Mouse (Mus musculus): ENCODE data around the gene Cd59a. TPM values are rescaled to one million over a fixed set of nuclear protein-coding genes. Genes with fewer than 3 reads are reported as not detected.

Gene Cd59a
- under 1 TPM; 0.87 to 0.98 TPM for total RNA-seq (2023)

GRCm38 (mm10) chr2:104095741-104096213, at the start of gene Cd59a:
Gene Cd59a (plus strand): TSS chr2:104095801.

GRCm38 (mm10) chr2:104065526-104065925, 30.1 kb upstream of the Cd59a start, which contains the start of gene Gm10912:
Gene Gm10912 (plus strand): TSS chr2:104065826.

GRCm38 (mm10) chr2:104068450-104068849, 27.2 kb upstream of the Cd59a start, which contains the start of gene Gm10799:
Gene Gm10799 (minus strand): TSS chr2:104068550.

GRCm38 (mm10) chr2:104069704-104070185, 25.9 kb upstream of the Cd59a start, which contains the start of gene Cd59b:
Gene Cd59b (plus strand): TSS chr2:104069849.

GRCm38 (mm10) chr2:104122505-104123378, 27.1 kb downstream of the Cd59a start, which contains the start of gene A930018P22Rik:
Gene A930018P22Rik (plus strand): TSS chr2:104122769.

Other genes with a start within 250 kb of the Cd59a start
- gene Lmo2, start 137.8 kb upstream of the Cd59a start, total RNA-seq (2023): 100 to 1,000 TPM; 229 to 261 TPM
- gene Fbxo3, start 68.1 kb upstream of the Cd59a start, total RNA-seq (2023): 10 to 100 TPM; 25.8 to 28.7 TPM
- 1 to 10 TPM in 1 of 2 experiments, not detected in 1; 1.7 TPM for gene 4931422A03Rik, start 67.4 kb upstream of the Cd59a start, total RNA-seq (2023)
- gene Gm10912, start 30.0 kb upstream of the Cd59a start, total RNA-seq (2023): under 1 TPM; 0.89 to 0.96 TPM
- not detected for gene Gm10799, start 27.3 kb upstream of the Cd59a start, total RNA-seq (2023)
- 1 to 10 TPM; 1.5 to 3.0 TPM for gene Cd59b, start 26.0 kb upstream of the Cd59a start, total RNA-seq (2023)
- gene A930018P22Rik, start 27.0 kb downstream of the Cd59a start, total RNA-seq (2023): not detected